ENCODE assay signal across 8 mouse cellular contexts in the genomic region with DNA sequence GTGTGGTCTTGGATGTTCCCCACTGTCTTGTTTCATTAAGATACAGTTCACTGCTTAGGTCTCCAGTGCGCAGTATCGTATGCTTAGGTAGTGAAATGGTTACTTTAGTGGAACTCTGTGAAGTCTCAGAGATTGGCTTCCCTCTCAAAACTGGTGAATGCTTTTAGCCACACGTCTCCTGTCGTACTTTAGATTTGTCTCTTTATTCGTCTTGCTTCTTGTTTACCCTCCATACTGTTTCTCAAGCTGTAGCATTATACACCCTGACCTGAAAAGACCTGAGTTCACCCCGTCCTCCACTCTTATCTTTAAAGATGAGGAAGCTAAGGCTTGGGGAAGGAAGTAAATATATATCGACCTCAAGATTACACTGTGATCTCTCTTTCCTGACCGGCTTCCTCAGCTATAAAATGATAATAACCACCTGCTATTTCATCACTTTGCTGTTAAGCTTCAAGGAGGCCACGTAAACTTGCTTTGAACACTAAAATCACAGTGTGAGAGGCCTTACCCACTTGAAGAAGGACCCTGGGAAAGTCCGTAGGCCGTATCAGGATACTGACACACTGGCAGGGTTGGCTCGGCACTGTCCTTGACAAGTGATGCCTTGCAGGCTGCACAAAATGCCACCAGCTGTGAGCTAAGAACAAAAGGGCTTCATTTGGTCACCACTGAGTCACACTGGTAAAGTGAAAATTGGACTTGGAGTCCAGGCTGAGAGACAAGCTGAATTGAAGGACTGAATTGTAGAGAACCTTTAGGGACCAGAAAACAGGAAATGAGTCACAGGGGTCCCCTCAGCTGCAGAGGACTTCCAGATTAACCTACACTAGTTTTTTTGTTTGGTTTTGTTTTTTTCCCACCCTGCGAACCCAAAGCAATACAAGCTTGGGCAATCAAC. TPM values are rescaled to one million over a fixed set of nuclear protein-coding genes. Genes with fewer than 3 reads are reported as not detected.
DNase-seq lines count a peak whose midpoint lies in the region; ATAC-seq and TF ChIP-seq lines count a peak whose summit lies in the region.

No protein-coding gene starts in this region.

- H3K4me2 ChIP-seq in limb, embryonic 13.5 days (replicated peaks) = peak overlapping the region; percentile 98
- H3K4me2 ChIP-seq in stomach, embryonic 15.5 days = peak overlapping the region; percentile 82

- H3K4me3 ChIP-seq in gastrocnemius, adult 2 months = peak overlapping the region; percentile 100
- peak overlapping the region; percentile 93 for H3K4me3 ChIP-seq in embryonic fibroblast, embryonic 13.5 days (ENCODE audit: insufficient read depth, low read length)
- peak overlapping the region; percentile 100 for H3K4me3 ChIP-seq in limb, embryonic 13.5 days
- peak overlapping the region; percentile 91 for H3K4me3 ChIP-seq in stomach, embryonic 15.5 days (replicated peaks)

- no peak for TF ChIP-seq CTCF in gastrocnemius, adult 2 months (IDR thresholded peaks at IDR 0.05)
- no peak for TF ChIP-seq CTCF in embryonic fibroblast, embryonic 13.5 days (IDR thresholded peaks at IDR 0.05; ENCODE audit: borderline replicate concordance, insufficient read depth, low read length)

- H3K9me3 ChIP-seq in limb, embryonic 13.5 days = no peaks in the 10 kb centered on the region
- H3K9me3 ChIP-seq in stomach, embryonic 15.5 days = no peaks in the 10 kb centered on the region

- peaks cover 61% of the 10 kb centered on the region for H3K36me3 ChIP-seq in limb, embryonic 13.5 days
- peaks cover 37% of the 10 kb centered on the region for H3K36me3 ChIP-seq in stomach, embryonic 15.5 days

- H3K9ac ChIP-seq in limb, embryonic 13.5 days = peak overlapping the region; percentile 96; the same call in 1 of the 2 replicates
- no peak overlapping the region for H3K9ac ChIP-seq in stomach, embryonic 15.5 days

- no peak for DNase-seq in gastrocnemius, adult 2 months
- no peak for DNase-seq in gastrocnemius, postnatal 25 days
- peak; percentile 37 to 48 for DNase-seq in B cell, adult 2 months
- DNase-seq in retina, embryonic 14.5 days (ENCODE audit: low spot score) = no peak
- no peak for DNase-seq in layer of hippocampus, adult 9-10 months (ENCODE audit: low spot score)

- TF ChIP-seq POLR2A in embryonic fibroblast, embryonic 13.5 days (IDR thresholded peaks at IDR 0.05; ENCODE audit: low read depth, low read length) = no peak

- 70% methylated on average over 13 of the region's 13 CpGs for WGBS in limb, embryonic 13.5 days
- 57% methylated on average over 13 of the region's 13 CpGs for WGBS in stomach, embryonic 15.5 days

- H3K27ac ChIP-seq in gastrocnemius, adult 2 months = peak overlapping the region; percentile 90
- H3K27ac ChIP-seq in embryonic fibroblast, embryonic 13.5 days (ENCODE audit: insufficient read depth, low read length) = no peak overlapping the region
- H3K27ac ChIP-seq in limb, embryonic 13.5 days = no peak overlapping the region
- 0 out of 2 replicates have a peak overlapping the region, but pooled peaks have one; percentile 52 for H3K27ac ChIP-seq in stomach, embryonic 15.5 days

- no peaks in the 10 kb centered on the region for H3K27me3 ChIP-seq in limb, embryonic 13.5 days
- H3K27me3 ChIP-seq in stomach, embryonic 15.5 days (replicated peaks) = no peaks in the 10 kb centered on the region

- no peak for ATAC-seq in limb, embryonic 13.5 days (ENCODE audit: low FRiP score, low read depth)
- ATAC-seq in stomach, embryonic 15.5 days (ENCODE audit: insufficient read depth, low FRiP score, low read depth) = no peak

- intact Hi-C loops in gastrocnemius, adult 2 months (cut with DNase I) = loop anchor here (5.0 to 10.0 kb wide), 2 partner anchors 49 to 172 kb away; a partner anchor contains a TSS

- H3K4me1 ChIP-seq in embryonic fibroblast, embryonic 13.5 days (ENCODE audit: control insufficient read depth, insufficient read depth, low read length) = peaks cover 3% of the 10 kb centered on the region; the same call in 1 of the 2 replicates
- H3K4me1 ChIP-seq in limb, embryonic 13.5 days = peaks cover 20% of the 10 kb centered on the region
- H3K4me1 ChIP-seq in stomach, embryonic 15.5 days = peaks cover 19% of the 10 kb centered on the region

RNA-seq across cellular contexts. Expression of a gene that starts 0.7 kb away (rescaled TPM):
- total RNA-seq in gastrocnemius, adult 2 months (2021) = 10 to 100 TPM; 25.6 to 30.4 TPM
- 10 to 100 TPM; 25.3 to 30.7 TPM for total RNA-seq in gastrocnemius, postnatal 25 days (2021)
- 31.6 and 35.5 TPM in 2 replicates for polyA plus RNA-seq in embryonic fibroblast, embryonic 13.5 days (2011; ENCODE audit: insufficient read length, low read depth, missing spikeins)
- polyA plus RNA-seq in limb, embryonic 13.5 days (2015; fragmentation: Nextera tagmentation; extraction: Ambion mirVana) = 121 and 124 TPM in 2 replicates
- 102 and 105 TPM in 2 replicates for polyA plus RNA-seq in stomach, embryonic 15.5 days (2015; fragmentation: Nextera tagmentation; extraction: Ambion mirVana)

RNA-seq across cellular contexts. Expression of a gene that starts 9.6 kb away (rescaled TPM):
- total RNA-seq in gastrocnemius, adult 2 months (2021) = under 1 TPM in 1 of 2 experiments, not detected in 1; 0.47 TPM
- total RNA-seq in gastrocnemius, postnatal 25 days (2021) = 1 to 10 TPM in 1 of 2 experiments, under 1 TPM in 1; 0.72 to 1.5 TPM
- polyA plus RNA-seq in embryonic fibroblast, embryonic 13.5 days (2011; ENCODE audit: insufficient read length, low read depth, missing spikeins) = 12.7 and 18.0 TPM in 2 replicates
- polyA plus RNA-seq in limb, embryonic 13.5 days (2015; fragmentation: Nextera tagmentation; extraction: Ambion mirVana) = 49.1 and 51.9 TPM in 2 replicates
- polyA plus RNA-seq in stomach, embryonic 15.5 days (2015; fragmentation: Nextera tagmentation; extraction: Ambion mirVana) = 90.9 and 92.1 TPM in 2 replicates

RNA-seq across cellular contexts. Expression of a gene that starts 13.9 kb away (rescaled TPM):
- total RNA-seq in gastrocnemius, adult 2 months (2021) = 10 to 100 TPM; 23.3 to 28.5 TPM
- 10 to 100 TPM; 22.0 to 22.6 TPM for total RNA-seq in gastrocnemius, postnatal 25 days (2021)
- 17.5 and 22.1 TPM in 2 replicates for polyA plus RNA-seq in embryonic fibroblast, embryonic 13.5 days (2011; ENCODE audit: insufficient read length, low read depth, missing spikeins)
- polyA plus RNA-seq in limb, embryonic 13.5 days (2015; fragmentation: Nextera tagmentation; extraction: Ambion mirVana) = 57.0 and 58.7 TPM in 2 replicates
- polyA plus RNA-seq in stomach, embryonic 15.5 days (2015; fragmentation: Nextera tagmentation; extraction: Ambion mirVana) = 50.3 and 55.1 TPM in 2 replicates

RNA-seq across cellular contexts. Expression of a gene that starts 26.9 kb away (rescaled TPM):
- 10 to 100 TPM; 31.7 to 43.4 TPM for total RNA-seq in gastrocnemius, adult 2 months (2021)
- 10 to 100 TPM; 41.5 to 42.3 TPM for total RNA-seq in gastrocnemius, postnatal 25 days (2021)
- 19.5 and 24.1 TPM in 2 replicates for polyA plus RNA-seq in embryonic fibroblast, embryonic 13.5 days (2011; ENCODE audit: insufficient read length, low read depth, missing spikeins)
- 89.8 and 93.5 TPM in 2 replicates for polyA plus RNA-seq in limb, embryonic 13.5 days (2015; fragmentation: Nextera tagmentation; extraction: Ambion mirVana)
- 88.5 and 90.4 TPM in 2 replicates for polyA plus RNA-seq in stomach, embryonic 15.5 days (2015; fragmentation: Nextera tagmentation; extraction: Ambion mirVana)

RNA-seq across cellular contexts. Expression of a gene that starts 48.4 kb away (rescaled TPM):
- total RNA-seq in gastrocnemius, adult 2 months (2021) = 10 to 100 TPM; 58.9 to 63.4 TPM
- 10 to 100 TPM; 45.3 to 50.6 TPM for total RNA-seq in gastrocnemius, postnatal 25 days (2021)
- polyA plus RNA-seq in embryonic fibroblast, embryonic 13.5 days (2011; ENCODE audit: insufficient read length, low read depth, missing spikeins) = 39.8 and 43.8 TPM in 2 replicates
- 41.1 and 45.1 TPM in 2 replicates for polyA plus RNA-seq in limb, embryonic 13.5 days (2015; fragmentation: Nextera tagmentation; extraction: Ambion mirVana)
- 36.4 and 37.9 TPM in 2 replicates for polyA plus RNA-seq in stomach, embryonic 15.5 days (2015; fragmentation: Nextera tagmentation; extraction: Ambion mirVana)

Comparison
In these comparisons a context has a peak if more than half of its experiments do, and no peak if none do; other contexts are left out.
1. DNase-seq: peak in B cell, adult 2 months (2 of 2); none in gastrocnemius, adult 2 months (single experiment), gastrocnemius, postnatal 25 days (single experiment), retina, embryonic 14.5 days (single experiment) and layer of hippocampus, adult 9-10 months (single experiment).
2. H3K27ac ChIP-seq: peak in gastrocnemius, adult 2 months (single experiment) and stomach, embryonic 15.5 days (single experiment); none in embryonic fibroblast, embryonic 13.5 days (single experiment) and limb, embryonic 13.5 days (single experiment).
3. Peak in every context shown above with its lines, with median percentiles within 50 percentile points of each other: H3K4me3 ChIP-seq.